Mouse (Mus musculus) midbrain, embryonic 11.5 days (tissue): ENCODE results near the gene Col2a1. TPM values are rescaled to one million over a fixed set of nuclear protein-coding genes. Genes with fewer than 3 reads are reported as not detected.

Experiments used
- ATAC-seq: fragments of 200-750 bp; cut with Nextera tagmentation; 2 replicates; pipeline ENCODE4 v1.8.0; 2017; ENCODE audit warnings: moderate TSS enrichment, moderate library complexity; ENCODE audit not compliant: low FRiP score
- DNase-seq: peaks from one replicate; pipeline ENCODE4 v3.0.0; 2015; ENCODE audit warnings: low spot score; ENCODE audit errors: missing footprints
- H3K27ac ChIP-seq: fragments of 300-500 bp; sonication (generic); 2 replicates; pipeline ENCODE4 v1.5.1; 2014; ENCODE audit warnings: low read depth, low read length
- H3K27me3 ChIP-seq: fragments of 300-500 bp; sonication (generic); 2 replicates; pipeline ENCODE4 v1.6.1; 2014; ENCODE audit warnings: mild to moderate bottlenecking, low read length, moderate library complexity, mixed read lengths; ENCODE audit not compliant: control insufficient read depth, insufficient read depth
- H3K36me3 ChIP-seq: fragments of 300-500 bp; sonication (generic); 2 replicates; pipeline ENCODE4 v1.6.1; 2014; ENCODE audit warnings: mild to moderate bottlenecking, low read length, moderate library complexity, mixed read lengths; ENCODE audit not compliant: control insufficient read depth, insufficient read depth
- H3K4me1 ChIP-seq: fragments of 300-500 bp; sonication (generic); 2 replicates; pipeline ENCODE4 v1.6.1; 2014; ENCODE audit warnings: low read length; ENCODE audit not compliant: control insufficient read depth, insufficient read depth
- H3K4me2 ChIP-seq: fragments of 300-500 bp; sonication (generic); 2 replicates; pipeline ENCODE4 v1.6.1; 2014; ENCODE audit warnings: mild to moderate bottlenecking, moderate library complexity
- H3K4me3 ChIP-seq: fragments of 300-500 bp; sonication (generic); 2 replicates; pipeline ENCODE4 v1.5.1; 2014; ENCODE audit warnings: low read depth, low read length
- H3K9ac ChIP-seq: fragments of 300-500 bp; sonication (generic); 2 replicates; pipeline ENCODE4 v1.6.1; 2014; ENCODE audit warnings: low read length
- H3K9me3 ChIP-seq: fragments of 300-500 bp; sonication (generic); 2 replicates; pipeline ENCODE4 v1.6.1; 2016; ENCODE audit warnings: low read length; ENCODE audit not compliant: control insufficient read depth
- WGBS: fragments of 180-500 bp; shearing (Covaris S2); extraction: QIAGEN DNeasy Blood & Tissue Kit; methylation state at CpG from one replicate; pipeline ENCODE4 v1.1.7; 2014; 5-methylcytosine and 5-hydroxymethylcytosine counted together
- polyA plus RNA-seq: library from polyadenylated mRNA; unstranded; fragments of >200 nt; fragmentation: Nextera tagmentation; extraction: Ambion mirVana; gene quantifications from 2 replicates; pipeline ENCODE4 v1.2.1, GENCODE M21; 2014

The Col2a1 gene
- polyA plus RNA-seq, 1 experiment from 2014 or later: 94.6 TPM

DNA sequence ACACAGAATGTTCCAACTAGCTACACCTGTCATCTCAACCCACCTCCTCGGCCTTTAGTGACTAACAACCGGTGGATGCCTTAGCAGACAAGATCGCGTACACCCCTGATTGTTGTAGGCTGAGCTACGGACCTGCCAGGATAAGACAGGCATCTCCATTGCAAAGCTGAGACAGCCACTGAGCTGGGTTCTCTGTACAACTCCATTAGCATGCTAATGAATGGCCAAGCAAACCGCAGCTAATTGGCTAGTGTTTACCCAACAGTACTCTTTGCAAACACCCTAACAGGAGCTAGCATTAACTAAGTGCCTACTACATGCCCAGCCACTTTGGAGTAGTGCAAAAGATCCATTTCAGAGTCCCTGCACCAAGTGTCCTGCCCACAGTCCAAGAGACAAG, 8.3 kb upstream of the Col2a1 start:
- no peaks in the 10 kb centered on the region for H3K27me3 ChIP-seq
- no peak overlapping the region for H3K4me3 ChIP-seq
- no peak overlapping the region for H3K4me2 ChIP-seq
- H3K4me1 ChIP-seq: no peaks in the 10 kb centered on the region
- no peak for ATAC-seq
- H3K36me3 ChIP-seq: no peaks in the 10 kb centered on the region
- WGBS: 70% methylated on average over 6 of the region's 6 CpGs
- no peak for DNase-seq
- H3K27ac ChIP-seq: no peak overlapping the region
- H3K9ac ChIP-seq: no peak overlapping the region
- H3K9me3 ChIP-seq: no peaks in the 10 kb centered on the region

DNA sequence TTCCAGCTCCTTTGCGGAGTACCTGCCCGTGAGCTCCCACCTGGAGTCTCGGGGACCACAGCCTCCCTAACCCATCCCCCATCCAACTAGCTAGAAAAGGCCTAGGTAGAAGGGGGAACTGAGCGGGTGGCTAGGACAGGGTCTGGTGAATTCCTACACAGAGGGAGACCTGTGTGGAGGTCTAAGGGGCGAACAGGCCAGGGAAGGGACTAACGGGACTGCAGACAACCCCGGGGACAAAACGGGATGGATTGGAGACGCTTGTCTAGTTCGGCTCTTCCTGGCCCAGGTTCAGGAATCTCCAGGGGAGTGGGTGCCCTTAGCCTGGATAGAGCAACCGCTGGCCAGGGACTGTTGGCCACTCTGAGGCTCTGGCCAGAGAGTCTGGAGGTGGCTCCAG, 686 bp upstream of the Col2a1 start:
- peaks cover 33% of the 10 kb centered on the region for H3K4me1 ChIP-seq
- peak overlapping the region; percentile 89 for H3K9ac ChIP-seq
- peak; percentile 91 for DNase-seq
- peak overlapping the region; percentile 91 for H3K4me2 ChIP-seq
- H3K9me3 ChIP-seq: no peaks in the 10 kb centered on the region
- ATAC-seq: no peak
- H3K27ac ChIP-seq: no peak overlapping the region
- peak overlapping the region; percentile 58; the same call in 1 of the 2 replicates for H3K4me3 ChIP-seq
- H3K36me3 ChIP-seq: no peaks in the 10 kb centered on the region
- 8% methylated on average over 10 of the region's 11 CpGs for WGBS
- H3K27me3 ChIP-seq: no peaks in the 10 kb centered on the region

- ATAC-seq (peak; percentile 40), DNase-seq (peak; percentile 97)
- Histone ChIP-seq H3K4me1 (peaks cover 37% of the 10 kb centered on the region), H3K9ac (peak overlapping the region; percentile 89), H3K27ac (peak overlapping the region; percentile 91), H3K9me3 (no peaks in the 10 kb centered on the region), H3K4me2 (peak overlapping the region; percentile 91), H3K36me3 (no peaks in the 10 kb centered on the region), H3K27me3 (no peaks in the 10 kb centered on the region), H3K4me3 (peak overlapping the region; percentile 58)
- under 1% methylated on average over 19 of the region's 19 CpGs for WGBS
Observed at GRCm38 (mm10) chr15:98004740-98005159, 255 bp upstream of the Col2a1 start.

- DNase-seq (peak; percentile 97), ATAC-seq (0 out of 2 replicates have a peak, but pooled peaks have one; percentile 8)
- H3K27me3 ChIP-seq: no peaks in the 10 kb centered on the region
- H3K4me2 ChIP-seq: peak overlapping the region; percentile 91
- peak overlapping the region; percentile 58 for H3K4me3 ChIP-seq
- no peaks in the 10 kb centered on the region for H3K9me3 ChIP-seq
- H3K27ac ChIP-seq: peak overlapping the region; percentile 91
- H3K9ac ChIP-seq: peak overlapping the region; percentile 89
- WGBS: under 1% methylated on average over 42 of the region's 42 CpGs
- peaks cover 4% of the 10 kb centered on the region; the same call in 1 of the 2 replicates for H3K36me3 ChIP-seq
- H3K4me1 ChIP-seq: peaks cover 43% of the 10 kb centered on the region
Observed at GRCm38 (mm10) chr15:98002991-98003821, 1.3 kb downstream of the Col2a1 start.

DNA sequence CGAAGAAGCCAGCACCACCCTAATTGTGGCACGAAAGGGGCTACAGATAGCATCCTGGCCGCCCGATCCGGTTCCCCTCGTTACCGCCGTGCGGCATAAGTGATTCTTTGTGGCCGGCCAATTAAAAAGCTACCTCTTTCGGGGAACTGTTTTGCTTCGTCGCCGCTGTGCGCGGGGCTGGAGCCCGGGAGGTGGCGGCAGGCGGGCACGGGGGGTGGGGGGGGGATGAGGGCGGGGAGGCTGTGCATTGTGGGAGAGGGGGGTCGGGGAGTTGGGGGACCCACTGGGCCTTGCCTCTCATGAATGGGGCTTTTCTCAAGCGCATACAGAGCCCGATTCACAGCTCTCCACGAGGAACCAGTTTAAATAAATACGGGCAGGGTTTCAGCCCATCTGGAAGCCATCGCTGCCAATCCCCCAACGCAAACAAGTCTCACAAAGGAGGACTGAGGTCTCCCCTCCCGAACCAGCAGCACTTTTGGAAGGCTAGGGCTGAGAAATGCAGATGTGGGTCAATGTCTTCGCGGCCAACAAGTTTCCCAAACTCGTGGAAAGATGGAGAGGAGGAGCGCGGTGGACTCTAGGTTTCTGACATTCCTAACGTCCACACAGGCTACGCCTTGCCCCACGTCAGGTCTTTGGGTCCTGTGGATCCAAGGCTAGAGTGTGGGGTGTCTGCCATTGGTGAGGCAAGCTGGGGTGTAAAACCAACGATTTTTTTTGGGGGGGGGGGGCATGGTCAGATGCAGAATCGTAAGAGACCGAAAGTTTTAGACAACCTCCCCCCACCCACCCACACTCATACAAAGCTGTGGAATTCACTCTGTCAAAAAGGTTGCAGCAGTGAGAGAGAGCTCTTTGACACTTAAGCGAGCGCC, 2.1 kb downstream of the Col2a1 start:
- peak overlapping the region; percentile 91 for H3K27ac ChIP-seq
- peak overlapping the region; percentile 58 for H3K4me3 ChIP-seq
- peak; percentile 67 for ATAC-seq
- peak overlapping the region; percentile 89 for H3K9ac ChIP-seq
- H3K36me3 ChIP-seq: peaks cover 7% of the 10 kb centered on the region; the same call in 1 of the 2 replicates
- no peaks in the 10 kb centered on the region for H3K27me3 ChIP-seq
- H3K9me3 ChIP-seq: no peaks in the 10 kb centered on the region
- peak overlapping the region; percentile 91 for H3K4me2 ChIP-seq
- peak; percentile 95 for DNase-seq
- H3K4me1 ChIP-seq: peaks cover 43% of the 10 kb centered on the region
- WGBS: under 1% methylated on average over 41 of the region's 42 CpGs

DNA sequence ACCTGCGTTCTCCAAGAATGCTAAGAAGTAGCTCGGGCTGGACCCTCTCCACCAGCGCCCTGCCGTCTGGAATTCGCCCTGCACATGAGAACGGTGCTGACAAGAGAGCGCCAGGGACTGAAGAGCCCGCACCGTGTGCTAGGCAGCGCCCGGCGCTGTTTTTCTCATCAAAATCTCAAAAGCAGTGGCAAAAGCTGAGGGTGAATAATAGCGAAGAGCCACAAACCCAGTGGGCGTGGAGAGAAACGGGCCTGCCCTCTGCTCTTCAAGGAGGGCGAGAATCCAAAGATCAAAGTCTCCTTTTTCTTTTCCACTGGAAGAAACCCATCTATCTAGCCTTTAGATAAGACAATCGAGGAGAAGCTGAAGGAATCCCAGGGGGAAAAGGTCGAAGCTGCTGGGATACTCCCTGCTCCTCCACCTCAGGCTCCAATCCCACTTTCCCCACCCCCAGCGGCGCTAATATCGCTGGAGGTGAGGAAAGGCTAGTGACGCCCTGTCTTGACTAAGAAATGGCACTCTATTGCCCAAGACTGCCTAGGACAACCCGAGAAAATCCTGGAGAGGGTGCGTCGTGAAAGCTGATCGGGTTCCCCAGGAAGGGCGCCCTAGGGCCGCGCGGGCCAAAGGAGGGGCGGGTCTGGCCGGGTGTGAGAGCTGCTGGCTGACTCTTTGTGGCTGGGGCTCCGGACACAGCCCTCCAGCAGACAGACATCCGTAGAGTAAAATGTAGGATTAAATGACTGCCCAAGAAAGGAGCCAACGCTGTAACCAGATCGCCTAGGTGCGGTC, 3.0 kb downstream of the Col2a1 start:
- Histone ChIP-seq H3K4me1 (peaks cover 43% of the 10 kb centered on the region), H3K4me3 (peak overlapping the region; percentile 58), H3K9ac (peak overlapping the region; percentile 89), H3K27me3 (no peaks in the 10 kb centered on the region), H3K27ac (peak overlapping the region; percentile 91), H3K9me3 (no peaks in the 10 kb centered on the region), H3K4me2 (peak overlapping the region; percentile 91), H3K36me3 (peaks cover 10% of the 10 kb centered on the region)
- ATAC-seq (peak; percentile 34), DNase-seq (peak; percentile 97)
- WGBS: under 1% methylated on average over 37 of the region's 37 CpGs

DNA sequence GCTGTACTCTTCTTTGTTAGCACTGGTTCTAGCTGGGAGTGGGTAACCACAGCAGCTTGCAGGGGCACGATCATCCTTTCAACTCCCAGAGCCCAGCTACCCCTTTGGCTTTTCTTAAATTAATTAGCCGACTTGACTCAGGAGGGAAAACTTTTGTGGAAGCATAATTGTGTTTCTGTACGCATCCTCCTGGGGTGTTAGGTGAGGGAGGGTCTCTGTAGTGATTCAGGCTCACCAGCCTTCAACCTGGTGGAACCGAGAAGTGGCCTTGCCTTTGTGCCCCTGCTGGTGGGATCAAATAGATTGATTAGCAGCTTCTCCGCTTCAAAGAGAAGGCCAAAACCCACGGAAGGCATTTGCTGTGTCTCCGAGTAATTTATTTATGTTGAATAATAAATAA, 4.5 kb downstream of the Col2a1 start:
- Histone ChIP-seq H3K9me3 (no peaks in the 10 kb centered on the region), H3K27me3 (no peaks in the 10 kb centered on the region)
- WGBS: 9% methylated on average over 7 of the region's 7 CpGs

DNA sequence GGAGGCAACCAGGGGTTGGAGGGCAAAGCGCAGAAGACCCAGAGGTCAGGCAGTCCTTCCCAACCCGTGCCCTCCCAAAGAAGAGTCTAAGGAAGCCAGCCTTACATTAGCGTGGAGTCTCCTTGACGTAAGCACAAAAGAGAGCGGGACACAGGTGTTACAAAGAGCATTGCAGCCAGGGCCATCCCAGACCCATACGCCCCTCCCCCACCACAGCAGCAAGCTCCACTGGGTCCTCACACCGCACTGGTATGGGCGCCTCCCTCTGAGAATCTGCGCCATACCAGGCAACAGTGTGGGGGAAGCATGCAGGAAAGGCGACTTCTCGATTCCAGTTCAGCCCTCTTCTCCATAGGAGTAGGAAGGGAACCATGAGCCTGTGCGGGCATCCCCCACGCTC, 4.9 kb downstream of the Col2a1 start:
- 26% methylated on average over 13 of the region's 13 CpGs for WGBS
- peak overlapping the region; percentile 7; the same call in 1 of the 2 replicates for H3K27ac ChIP-seq
- H3K9ac ChIP-seq: peak overlapping the region; percentile 26; the same call in 1 of the 2 replicates
- no peak overlapping the region for H3K4me3 ChIP-seq
- H3K36me3 ChIP-seq: peaks cover 20% of the 10 kb centered on the region
- H3K4me1 ChIP-seq: peaks cover 34% of the 10 kb centered on the region
- no peaks in the 10 kb centered on the region for H3K27me3 ChIP-seq
- no peaks in the 10 kb centered on the region for H3K9me3 ChIP-seq
- ATAC-seq: no peak
- no peak overlapping the region; the same call in 1 of the 2 replicates for H3K4me2 ChIP-seq
- DNase-seq: no peak

More for the DNA sequence above, 4.5 kb downstream of the Col2a1 start:
- ATAC-seq (no peak), DNase-seq (peak; percentile 90)
- Histone ChIP-seq H3K4me3 (no peak overlapping the region), H3K4me1 (peaks cover 38% of the 10 kb centered on the region), H3K9ac (peak overlapping the region; percentile 26; the same call in 1 of the 2 replicates), H3K4me2 (peak overlapping the region; percentile 91; the same call in 1 of the 2 replicates), H3K27ac (peak overlapping the region; percentile 7; the same call in 1 of the 2 replicates), H3K36me3 (peaks cover 18% of the 10 kb centered on the region)
